Mouse (Mus musculus) left cerebral cortex, postnatal 14 days (tissue): ENCODE results near the gene Tab1. TPM values are rescaled to one million over a fixed set of nuclear protein-coding genes. Genes with fewer than 3 reads are reported as not detected.

ENCODE experiments used
- DNase-seq, 2 experiments: peaks; one replicate each; pipeline ENCODE4 v3.0.0; 2021 to 2022; ENCODE audit warnings: low spot score in 2 of 2, mixed read lengths in 1 of 2
- intact Hi-C: fragments of 180-260 bp; cut with DNase I; formaldehyde crosslinking; loops from one replicate; pipeline ENCODE4 v1.15.1; 2025
- total RNA-seq, 2 experiments: library from RNA; stranded (reverse); gene quantifications; 2 replicates each; pipeline ENCODE4 v1.2.3; 2021

Tab1 gene
- total RNA-seq, 2 experiments from 2014 or later = 26.2 to 27.8 TPM

GRCm38 (mm10) chr15:80131421-80131820 lies 1.5 kb upstream of the Tab1 start:
- no peak for DNase-seq
- intact Hi-C loops = loop anchor here (5.0 kb wide), 1 partner anchor 39 kb away; the partner anchor contains the start of genes Rpl3 and Syngr1

DNA sequence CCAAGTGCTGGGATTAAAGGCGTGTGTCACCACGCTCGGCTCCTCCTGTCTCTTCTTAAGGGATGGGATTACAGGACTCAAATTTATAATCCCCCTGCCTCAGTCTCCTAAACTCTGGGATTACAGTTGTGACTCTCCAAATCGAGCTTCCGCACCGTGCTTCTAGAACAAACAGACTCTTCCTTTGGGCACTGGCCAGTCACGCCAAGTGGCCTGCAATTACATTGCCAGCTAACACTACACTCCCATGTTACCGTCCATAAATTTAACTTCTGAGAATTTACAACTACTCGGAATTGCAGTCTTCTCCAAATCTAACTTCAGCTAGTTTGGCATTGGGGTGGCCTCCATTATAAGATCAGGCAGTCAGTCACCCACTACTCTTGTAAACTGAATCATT lies 475 bp upstream of the Tab1 start:
- intact Hi-C loops = loop anchor here (5.0 kb wide), 1 partner anchor 40 kb away; the partner anchor contains the start of genes Rpl3 and Syngr1
- no peak for DNase-seq

GRCm38 (mm10) chr15:80133682-80134449 lies 939 bp downstream of the Tab1 start:
- DNase-seq = no peak
- intact Hi-C loops = loop anchor here (5.0 kb wide), 1 partner anchor 42 kb away; the partner anchor contains the start of genes Rpl3 and Syngr1

GRCm38 (mm10) chr15:80134450-80134847 lies 1.5 kb downstream of the Tab1 start:
- intact Hi-C loops = loop anchor here (5.0 kb wide), 1 partner anchor 42 kb away; the partner anchor contains the start of genes Rpl3 and Syngr1
- no peak for DNase-seq

DNA sequence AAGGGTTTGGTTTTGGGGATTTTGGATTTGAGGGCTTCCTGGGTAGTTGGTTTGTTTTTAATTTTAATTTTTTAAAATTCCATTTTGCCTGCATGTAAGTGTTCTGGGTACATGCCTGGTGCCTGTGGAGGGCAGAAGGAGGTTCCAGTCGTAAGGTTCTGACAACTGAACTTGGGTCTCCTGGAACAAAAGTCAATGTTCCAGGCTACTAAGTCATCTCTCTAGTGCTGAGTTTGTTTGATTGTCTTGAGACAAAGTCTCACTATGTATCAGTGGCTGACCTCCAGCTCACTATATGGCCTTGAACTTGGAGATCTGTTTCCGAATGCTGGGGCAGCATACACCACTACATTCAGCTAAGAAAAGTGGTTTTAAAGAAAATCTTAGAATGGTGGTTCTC lies 2.6 kb downstream of the Tab1 start:
- intact Hi-C loops = loop anchor here (5.0 kb wide), 1 partner anchor 97 kb away; the partner anchor contains the start of gene Mief1
- no peak for DNase-seq

DNA sequence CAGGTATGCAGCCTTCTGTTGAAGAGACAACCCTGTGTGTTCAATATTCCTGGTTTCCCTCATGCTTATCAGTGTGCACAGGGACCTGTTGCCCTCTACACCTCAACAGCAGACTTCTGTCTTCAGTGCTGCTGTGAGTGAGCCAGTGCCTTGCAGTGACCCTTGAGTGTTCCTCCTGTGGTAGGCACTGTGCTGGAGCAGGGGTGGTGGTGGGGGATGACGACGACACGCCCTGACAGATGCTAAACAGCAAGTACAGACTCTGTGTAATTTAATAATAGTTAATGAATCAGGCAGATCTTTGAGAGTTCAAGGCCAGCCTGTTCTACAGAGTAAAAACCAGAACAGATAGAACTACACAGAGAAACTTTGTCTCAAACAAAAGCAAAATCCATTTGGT lies 3.7 kb downstream of the Tab1 start:
- no peak for DNase-seq
- intact Hi-C loops = loop anchor here (5.0 kb wide), 1 partner anchor 96 kb away; the partner anchor contains the start of gene Mief1

- intact Hi-C loops = loop anchor here (5.0 kb wide), 1 partner anchor 94 kb away; the partner anchor contains the start of gene Mief1
- DNase-seq = peak; percentile 70 to 81
Observed at GRCm38 (mm10) chr15:80137945-80138791, 5.2 kb downstream of the Tab1 start.

GRCm38 (mm10) chr15:80140302-80140701 lies 7.4 kb downstream of the Tab1 start:
- intact Hi-C loops = no loop called here
- DNase-seq = no peak

GRCm38 (mm10) chr15:80140878-80141277 lies 8.0 kb downstream of the Tab1 start:
- no peak for DNase-seq
- intact Hi-C loops = no loop called here

- intact Hi-C loops = no loop called here
- DNase-seq = no peak
Observed at GRCm38 (mm10) chr15:80142130-80142529, 9.2 kb downstream of the Tab1 start.

- DNase-seq = no peak
- intact Hi-C loops = no loop called here
Observed at GRCm38 (mm10) chr15:80143760-80144159, 10.8 kb downstream of the Tab1 start.

GRCm38 (mm10) chr15:80145397-80145796 lies 12.5 kb downstream of the Tab1 start:
- intact Hi-C loops = no loop called here
- DNase-seq = no peak

DNA sequence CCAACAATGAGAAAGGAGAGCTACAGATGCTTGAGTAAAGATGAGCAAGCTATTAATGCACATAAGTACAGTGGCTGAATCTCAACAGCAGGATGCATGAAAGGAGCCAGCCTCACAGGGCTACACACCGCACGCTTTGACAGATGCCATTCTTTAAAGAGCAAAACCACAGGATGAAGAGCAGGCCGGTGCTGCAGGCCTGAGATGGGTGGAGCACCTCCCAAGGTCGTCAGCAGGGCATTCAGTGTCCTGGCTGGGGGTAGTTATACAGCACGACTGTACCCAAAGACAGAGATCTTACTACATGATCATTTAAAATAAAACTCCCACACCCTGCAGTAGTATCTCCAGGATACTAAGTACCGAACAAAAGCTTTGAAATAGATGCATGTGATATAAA lies 13.2 kb downstream of the Tab1 start:
- intact Hi-C loops = no loop called here
- DNase-seq = no peak

DNA sequence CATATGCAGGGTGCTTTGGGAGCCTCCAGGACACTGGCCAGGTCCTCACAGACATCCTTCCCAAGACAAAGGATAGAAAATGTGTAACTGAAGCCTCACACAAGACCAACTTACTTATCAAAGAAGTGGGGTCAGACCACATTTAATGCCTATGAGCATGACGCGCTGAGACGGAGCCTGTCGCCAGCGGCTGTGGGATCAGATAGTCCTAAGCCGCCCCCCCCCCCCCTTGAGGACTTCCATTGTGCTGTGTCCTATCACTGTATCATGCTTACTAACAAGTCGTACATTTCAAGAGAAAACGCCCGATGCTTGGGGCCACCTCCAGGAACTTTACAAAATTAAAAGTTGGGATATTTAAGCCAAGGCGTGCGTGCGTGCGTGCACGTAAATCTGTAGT lies 14.2 kb downstream of the Tab1 start:
- intact Hi-C loops = no loop called here
- DNase-seq = no peak

DNA sequence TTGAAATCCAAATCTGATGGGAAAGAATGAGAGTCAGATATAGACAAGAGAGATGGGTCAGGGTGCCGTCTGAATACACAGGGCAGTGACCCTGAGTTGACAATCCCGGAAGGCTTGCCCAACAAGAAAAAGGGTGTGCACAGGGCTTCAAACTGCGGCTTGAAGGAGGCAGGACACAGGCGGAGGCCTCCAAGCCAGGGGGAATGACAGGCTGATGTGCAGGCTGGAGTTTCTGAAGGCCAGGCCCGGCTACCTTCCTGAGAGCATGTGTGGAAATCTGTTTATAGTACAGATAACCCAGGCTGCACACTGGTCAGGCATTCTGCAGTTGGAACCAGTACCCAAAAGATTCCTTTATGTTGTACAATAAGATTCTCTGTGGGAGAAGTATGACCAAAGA lies 14.6 kb downstream of the Tab1 start:
- no peak for DNase-seq
- intact Hi-C loops = no loop called here

- DNase-seq = no peak
- intact Hi-C loops = no loop called here
Observed at GRCm38 (mm10) chr15:80148565-80148964, 15.6 kb downstream of the Tab1 start.

DNA sequence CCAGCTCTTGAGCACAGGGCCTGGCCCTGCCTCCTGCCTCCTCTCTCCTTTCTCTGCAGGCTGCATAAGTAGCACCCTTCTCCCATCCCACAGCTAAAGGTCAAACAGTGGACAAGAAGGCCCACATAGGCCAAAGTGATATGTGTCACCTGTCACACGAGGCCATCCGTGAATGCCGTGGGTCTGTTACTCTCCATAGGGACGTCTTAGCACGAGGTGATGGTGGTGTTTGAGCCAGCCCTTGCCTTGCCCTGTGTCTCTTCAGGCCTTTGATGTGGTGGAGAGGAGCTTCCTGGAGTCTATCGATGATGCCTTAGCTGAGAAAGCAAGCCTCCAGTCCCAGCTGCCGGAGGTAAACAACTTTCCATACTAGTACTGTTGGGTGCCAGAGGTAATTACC lies 16.6 kb downstream of the Tab1 start:
- DNase-seq = no peak
- intact Hi-C loops = no loop called here

- intact Hi-C loops = no loop called here
- DNase-seq = no peak
Observed at GRCm38 (mm10) chr15:80152663-80153062, 19.7 kb downstream of the Tab1 start.

DNA sequence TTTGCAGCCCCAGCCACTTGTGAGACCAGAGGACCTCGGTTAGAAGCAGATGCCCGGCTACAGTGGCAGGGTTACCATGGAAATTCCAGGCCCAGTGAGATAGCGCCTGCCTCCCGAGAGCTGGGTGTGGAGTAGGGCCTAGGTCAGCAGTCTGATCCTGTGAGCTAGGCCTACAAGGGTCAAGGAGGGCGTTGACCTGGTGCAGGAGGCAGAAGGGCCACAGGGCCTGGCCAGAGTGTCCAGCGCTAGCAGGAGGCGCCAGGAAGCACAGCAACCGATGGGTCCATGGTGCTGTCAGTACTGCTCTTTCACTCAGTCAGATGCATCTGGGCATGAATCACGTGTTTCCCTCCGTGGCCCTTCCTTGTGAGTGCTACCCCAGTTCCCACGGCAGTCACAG lies 20.8 kb downstream of the Tab1 start:
- no peak for DNase-seq
- intact Hi-C loops = no loop called here

DNA sequence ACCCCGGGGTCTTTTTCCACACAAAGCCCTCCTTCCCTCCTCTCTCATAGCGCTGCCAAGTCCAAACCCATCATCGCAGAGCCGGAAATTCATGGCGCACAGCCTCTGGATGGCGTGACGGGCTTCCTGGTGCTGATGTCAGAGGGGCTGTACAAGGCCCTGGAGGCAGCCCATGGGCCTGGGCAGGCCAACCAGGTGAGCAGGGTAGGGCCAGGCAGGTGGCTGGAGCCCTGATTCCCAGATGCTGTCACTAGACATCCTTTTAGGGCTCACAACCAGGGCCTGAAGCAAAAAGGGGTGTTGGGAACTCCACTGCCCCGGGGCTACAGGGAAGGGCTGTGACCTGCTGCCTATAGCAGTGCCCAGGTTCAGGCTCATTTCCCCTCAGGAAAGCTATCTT lies 22.8 kb downstream of the Tab1 start:
- intact Hi-C loops = no loop called here
- no peak for DNase-seq
